Mouse (Mus musculus): Measurements from ENCODE around the gene Phactr3.
"Not testable (repeated sequence)": the region's sequence is repeated elsewhere in the genome, so short reads cannot be mapped to it uniquely, and the experiment has no call there.

DNA sequence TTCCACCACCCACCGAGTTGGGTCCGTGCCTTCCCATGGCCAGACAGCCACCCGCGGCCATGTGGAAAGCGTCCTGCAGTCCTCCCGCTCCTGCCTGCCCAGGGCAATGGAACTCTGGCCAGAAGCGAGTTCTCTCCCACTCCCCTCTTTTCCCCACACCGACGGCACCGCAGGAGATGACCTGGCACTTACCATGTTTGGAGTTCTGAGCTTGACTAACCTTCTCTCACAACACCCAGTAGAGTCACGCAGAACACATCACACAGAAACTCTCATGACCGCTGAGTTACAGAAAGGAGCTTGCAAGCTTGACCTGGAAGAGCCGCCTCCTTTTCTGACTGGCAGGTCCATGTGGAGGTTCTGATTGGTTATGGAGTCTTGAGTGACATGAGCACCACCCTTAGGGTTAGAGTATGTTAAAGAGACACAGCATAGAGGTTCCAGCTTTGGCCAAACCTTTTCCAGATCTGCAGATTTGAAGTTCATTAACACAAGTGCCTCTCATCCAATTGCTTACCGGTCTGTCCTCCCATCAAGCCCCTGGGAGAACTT lies 40.5 kb upstream of the Phactr3 start, which contains the start of gene Zfp931:
- not testable (repeated sequence) for TF ChIP-seq CTCF (IDR thresholded peaks at IDR 0.05; ENCODE audit: borderline replicate concordance, control insufficient read depth, extremely low read depth, insufficient read depth, low read length, poor library complexity); POLR2A (IDR thresholded peaks at IDR 0.05; ENCODE audit: control insufficient read depth, extremely low read depth, insufficient read depth, low read length, poor library complexity)
